ENCODE assay signal across 8 mouse cellular contexts in genomic region chr6:126500088-126500487, GRCm38 (mm10). TPM values are rescaled to one million over a fixed set of nuclear protein-coding genes. Genes with fewer than 3 reads are reported as not detected.
A peak's percentile ranks its signal among the peaks of the same experiment; 100 is the strongest.
DNase-seq lines count a peak whose midpoint lies in the region; ATAC-seq lines count a peak whose summit lies in the region.

No protein-coding gene starts in this region.

- no peak overlapping the region for H3K4me3 ChIP-seq in neural tube, embryonic 15.5 days (replicated peaks)
- no peak overlapping the region for H3K4me3 ChIP-seq in limb, embryonic 11.5 days (ENCODE audit: low read depth, low read length)
- no peak overlapping the region for H3K4me3 ChIP-seq in neural tube, embryonic 12.5 days

- no peak for ATAC-seq in neural tube, embryonic 15.5 days (ENCODE audit: low FRiP score)
- no peak for ATAC-seq in limb, embryonic 11.5 days (ENCODE audit: insufficient number of reproducible peaks, low FRiP score, low TSS enrichment, low read depth)
- 0 out of 2 replicates have a peak, but pooled peaks have one; percentile 54 for ATAC-seq in neural tube, embryonic 12.5 days (ENCODE audit: low FRiP score, low read depth)

- no peak overlapping the region for H3K4me2 ChIP-seq in neural tube, embryonic 15.5 days
- H3K4me2 ChIP-seq in limb, embryonic 11.5 days (ENCODE audit: low read depth, severe bottlenecking), result no peak overlapping the region
- no peak overlapping the region for H3K4me2 ChIP-seq in neural tube, embryonic 12.5 days (replicated peaks)

- DNase-seq in neural tube, embryonic 10.5 days (ENCODE audit: extremely low spot score, low spot score), result peak; percentile 88
- peak; percentile 79 for DNase-seq in embryo, embryonic 10 days (ENCODE audit: low spot score)
- peak; percentile 55 for DNase-seq in gastrocnemius, postnatal 25 days
- peak; percentile 78 for DNase-seq in kidney, adult 9 months
- DNase-seq in limb, embryonic 11.5 days (ENCODE audit: low spot score), result peak; percentile 91
- DNase-seq in testis, postnatal 14 days (ENCODE audit: low spot score), result peak; percentile 47

- no peak overlapping the region for H3K27ac ChIP-seq in neural tube, embryonic 15.5 days (replicated peaks)
- no peak overlapping the region for H3K27ac ChIP-seq in limb, embryonic 11.5 days (replicated peaks; ENCODE audit: low read depth, low read length)
- no peak overlapping the region for H3K27ac ChIP-seq in neural tube, embryonic 12.5 days

- H3K9ac ChIP-seq in neural tube, embryonic 15.5 days (replicated peaks), result no peak overlapping the region
- no peak overlapping the region for H3K9ac ChIP-seq in limb, embryonic 11.5 days (ENCODE audit: low read length)
- no peak overlapping the region for H3K9ac ChIP-seq in neural tube, embryonic 12.5 days

- 19% methylated on average over 8 of the region's 8 CpGs for WGBS in neural tube, embryonic 15.5 days
- WGBS in limb, embryonic 11.5 days, result 23% methylated on average over 8 of the region's 8 CpGs
- WGBS in neural tube, embryonic 12.5 days, result 18% methylated on average over 8 of the region's 8 CpGs

- H3K4me1 ChIP-seq in neural tube, embryonic 15.5 days, result peaks cover 9% of the 10 kb centered on the region; the same call in 1 of the 2 replicates
- H3K4me1 ChIP-seq in limb, embryonic 11.5 days (ENCODE audit: control insufficient read depth, insufficient read depth, low read length), result no peaks in the 10 kb centered on the region
- H3K4me1 ChIP-seq in neural tube, embryonic 12.5 days, result peaks cover 5% of the 10 kb centered on the region; the same call in 1 of the 2 replicates

- no peaks in the 10 kb centered on the region for H3K9me3 ChIP-seq in neural tube, embryonic 15.5 days (replicated peaks)
- H3K9me3 ChIP-seq in limb, embryonic 11.5 days (ENCODE audit: control insufficient read depth, low read length), result no peaks in the 10 kb centered on the region
- 0 out of 2 replicates have a peak, but pooled peaks cover 6% of the 10 kb centered on the region for H3K9me3 ChIP-seq in neural tube, embryonic 12.5 days

- peaks cover 7% of the 10 kb centered on the region; the same call in 1 of the 2 replicates for H3K27me3 ChIP-seq in neural tube, embryonic 15.5 days (replicated peaks)
- H3K27me3 ChIP-seq in limb, embryonic 11.5 days (ENCODE audit: control insufficient read depth, insufficient read depth, low read length), result no peaks in the 10 kb centered on the region
- no peaks in the 10 kb centered on the region for H3K27me3 ChIP-seq in neural tube, embryonic 12.5 days (replicated peaks)

- H3K36me3 ChIP-seq in neural tube, embryonic 15.5 days, result no peaks in the 10 kb centered on the region
- H3K36me3 ChIP-seq in limb, embryonic 11.5 days (ENCODE audit: control insufficient read depth, insufficient read depth, low read length), result no peaks in the 10 kb centered on the region
- no peaks in the 10 kb centered on the region for H3K36me3 ChIP-seq in neural tube, embryonic 12.5 days

RNA-seq across cellular contexts. Expression of gene Kcna5, which starts 35.1 kb away (rescaled TPM):
- 3.1 and 4.1 TPM in 2 replicates for polyA plus RNA-seq in neural tube, embryonic 15.5 days (2015; fragmentation: Nextera tagmentation; extraction: Ambion mirVana)
- 1 to 10 TPM; 3.1 to 3.7 TPM for total RNA-seq in gastrocnemius, postnatal 25 days (2021)
- 1.6 and 1.7 TPM in 2 replicates for polyA plus RNA-seq in limb, embryonic 11.5 days (2014; fragmentation: Nextera tagmentation; extraction: Ambion mirVana)
- polyA plus RNA-seq in neural tube, embryonic 12.5 days (2016; fragmentation: Nextera tagmentation; extraction: Ambion mirVana), result 2.0 and 2.5 TPM in 2 replicates
